Mouse (Mus musculus): ENCODE results near the gene Pfas.

DNA sequence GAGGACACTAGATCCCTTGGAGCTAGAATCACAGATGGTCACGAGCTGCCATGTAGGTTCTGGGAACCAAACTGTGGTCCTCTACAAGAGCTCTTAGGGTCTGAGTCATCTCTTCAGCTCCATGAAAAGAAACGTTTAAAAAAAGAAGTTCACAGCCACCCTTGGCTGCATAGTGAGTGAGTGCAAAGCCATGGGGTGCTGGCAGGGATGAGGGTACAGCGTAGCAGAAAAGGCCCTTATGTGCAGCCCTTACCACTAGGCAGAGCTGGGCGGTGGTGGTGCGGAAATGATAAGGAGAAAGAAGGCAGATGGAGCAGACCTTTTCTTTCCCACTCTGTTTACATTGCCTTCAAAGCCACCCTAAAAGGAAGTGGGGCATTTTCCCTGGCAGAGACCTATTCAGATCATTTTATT lies 28.9 kb downstream of the Pfas start:
- TF ChIP-seq TAL1 (IDR thresholded peaks at IDR 0.05; ENCODE audit: low read length) (no peak), GATA1 (IDR thresholded peaks at IDR 0.05; ENCODE audit: low read length) (no peak)
